Mouse (Mus musculus) myocyte (in vitro differentiated cells): ENCODE measurements around the gene Creb1.

ENCODE experiments used
- MAX ChIP-seq: IDR thresholded peaks from one replicate; pipeline ENCODE4 v1.6.1; 2011; ENCODE audit warnings: low read depth, mild to moderate bottlenecking, control low read depth
- POLR2A ChIP-seq: IDR thresholded peaks from one replicate; pipeline ENCODE4 v1.6.1; 2011; ENCODE audit warnings: low read depth, mild to moderate bottlenecking, control low read depth, moderate library complexity; ENCODE audit not compliant: insufficient read length
- POLR2AphosphoS2 ChIP-seq: IDR thresholded peaks from one replicate; pipeline ENCODE4 v1.6.1; 2011; ENCODE audit warnings: low read depth, control low read depth; ENCODE audit not compliant: insufficient read length
- TCF12 ChIP-seq: IDR thresholded peaks from one replicate; pipeline ENCODE4 v1.6.1; 2011; ENCODE audit warnings: mild to moderate bottlenecking, control low read depth; ENCODE audit not compliant: poor library complexity, insufficient read depth, severe bottlenecking
- USF1 ChIP-seq: IDR thresholded peaks from one replicate; pipeline ENCODE4 v1.6.1; 2011; ENCODE audit warnings: low read depth, mild to moderate bottlenecking, control low read depth, moderate library complexity

GRCm38 (mm10) chr1:64496803-64497202, 35.6 kb upstream of the Creb1 start:
- TF ChIP-seq POLR2A = no peak
- TF ChIP-seq MAX = no peak
- no peak for TF ChIP-seq POLR2AphosphoS2
- no peak for TF ChIP-seq USF1
- TF ChIP-seq TCF12 = no peak
